Mouse (Mus musculus) mature B cell (primary cell): ENCODE measurements around the gene Etl4.
"Not testable (repeated sequence)": the region's sequence is repeated elsewhere in the genome, so short reads cannot be mapped to it uniquely, and the experiment has no call there.

ENCODE experiments used
- in situ Hi-C: fragments of 300-500 bp; cut with MboI; formaldehyde crosslinking; loops from 2 replicates; pipeline ENCODE4 v1.14.3; 2019

Etl4 gene

GRCm38 (mm10) chr2:20167566-20167965 is 258.0 kb downstream of the Etl4 start:
- in situ Hi-C loops = no loop called here

- in situ Hi-C loops = no loop called here
Observed at GRCm38 (mm10) chr2:20168156-20168555, 258.6 kb downstream of the Etl4 start.

GRCm38 (mm10) chr2:20176456-20177184 is 267.0 kb downstream of the Etl4 start:
- in situ Hi-C loops = not testable (repeated sequence)

GRCm38 (mm10) chr2:20177236-20177635 is 267.7 kb downstream of the Etl4 start:
- in situ Hi-C loops = not testable (repeated sequence)

GRCm38 (mm10) chr2:20180561-20180960 is 271.0 kb downstream of the Etl4 start:
- in situ Hi-C loops = not testable (repeated sequence)

GRCm38 (mm10) chr2:20187223-20187622 is 277.6 kb downstream of the Etl4 start:
- in situ Hi-C loops = not testable (repeated sequence)

- in situ Hi-C loops = no loop called here
Observed at GRCm38 (mm10) chr2:20203011-20203410, 293.4 kb downstream of the Etl4 start.

GRCm38 (mm10) chr2:20206647-20207046 is 297.1 kb downstream of the Etl4 start:
- in situ Hi-C loops = no loop called here

- in situ Hi-C loops = no loop called here
Observed at GRCm38 (mm10) chr2:20208683-20209194, 299.2 kb downstream of the Etl4 start.

GRCm38 (mm10) chr2:20209359-20209758 is 299.8 kb downstream of the Etl4 start:
- in situ Hi-C loops = no loop called here

- in situ Hi-C loops = no loop called here
Observed at GRCm38 (mm10) chr2:20216275-20216674, 306.7 kb downstream of the Etl4 start.

GRCm38 (mm10) chr2:20216686-20217437 is 307.3 kb downstream of the Etl4 start:
- in situ Hi-C loops = no loop called here

GRCm38 (mm10) chr2:20231371-20231770 is 321.8 kb downstream of the Etl4 start:
- in situ Hi-C loops = no loop called here

- in situ Hi-C loops = no loop called here
Observed at GRCm38 (mm10) chr2:20248043-20248664, 338.6 kb downstream of the Etl4 start.

- in situ Hi-C loops = no loop called here
Observed at GRCm38 (mm10) chr2:20249403-20249802, 339.8 kb downstream of the Etl4 start.

GRCm38 (mm10) chr2:20276124-20276523 is 366.5 kb downstream of the Etl4 start:
- in situ Hi-C loops = no loop called here

GRCm38 (mm10) chr2:20281903-20282302 is 372.3 kb downstream of the Etl4 start:
- in situ Hi-C loops = no loop called here

GRCm38 (mm10) chr2:20284425-20284824 is 374.8 kb downstream of the Etl4 start:
- in situ Hi-C loops = no loop called here

- in situ Hi-C loops = no loop called here
Observed at GRCm38 (mm10) chr2:20290982-20291740, 381.6 kb downstream of the Etl4 start.

- in situ Hi-C loops = no loop called here
Observed at GRCm38 (mm10) chr2:20291741-20292110, 382.1 kb downstream of the Etl4 start.

- in situ Hi-C loops = no loop called here
Observed at GRCm38 (mm10) chr2:20293336-20293735, 383.8 kb downstream of the Etl4 start.

GRCm38 (mm10) chr2:20294596-20294995 is 385.0 kb downstream of the Etl4 start:
- in situ Hi-C loops = no loop called here
